Mouse (Mus musculus): ENCODE results near the gene Ptprd. TPM values are rescaled to one million over a fixed set of nuclear protein-coding genes. Genes with fewer than 3 reads are reported as not detected.
"Not testable (repeated sequence)": the region's sequence is repeated elsewhere in the genome, so short reads cannot be mapped to it uniquely, and the experiment has no call there.

Gene Ptprd
- polyA plus RNA-seq, 1 experiment from 2014 or later: 15.9 TPM

DNA sequence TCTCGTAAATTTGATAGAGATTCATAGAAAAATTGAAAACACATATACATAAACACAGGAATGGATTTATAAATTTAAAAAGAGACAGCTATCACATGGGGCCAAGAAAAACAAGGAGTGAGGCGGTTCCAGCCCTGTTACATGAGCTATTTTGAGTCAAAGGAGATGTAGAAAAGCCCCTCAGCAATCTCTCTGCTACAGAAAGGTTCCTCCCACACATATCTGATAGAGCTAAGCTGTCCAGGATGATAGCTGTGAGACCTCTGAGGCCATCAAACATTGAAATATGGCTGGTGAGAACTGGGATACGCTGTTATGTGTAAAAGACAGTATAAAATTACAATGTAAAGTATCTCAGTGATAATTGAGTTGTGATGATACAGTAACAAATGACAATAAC is 2138.5 kb downstream of the Ptprd start:
- H3K27me3 ChIP-seq: no peaks in the 10 kb centered on the region
- ATAC-seq (ENCODE audit: borderline replicate concordance, extremely low read depth, low FRiP score, low TSS enrichment): no peak

DNA sequence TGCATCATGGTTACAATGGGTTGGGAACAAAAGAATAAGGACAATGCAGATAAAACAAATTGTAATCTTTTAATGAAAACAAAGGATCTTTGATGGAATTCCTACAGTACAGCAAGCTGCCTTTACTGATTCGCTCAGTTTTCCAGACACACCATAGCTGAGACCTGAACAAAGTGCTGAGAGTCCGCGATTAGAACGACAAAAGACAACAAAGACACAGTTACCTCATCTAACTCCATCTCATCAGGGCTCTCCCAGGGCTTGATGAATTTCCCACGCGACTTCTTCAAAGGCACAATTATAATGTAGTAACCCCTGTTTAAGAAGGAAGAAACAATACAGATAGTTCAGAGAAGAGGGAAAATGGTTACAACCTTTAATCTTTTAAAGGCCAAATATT is 2140.0 kb downstream of the Ptprd start:
- WGBS: 90% methylated on average over 6 of the region's 6 CpGs
- no peaks in the 10 kb centered on the region for H3K9me3 ChIP-seq

More for the DNA sequence above, 2138.5 kb downstream of the Ptprd start:
- WGBS: 73% methylated on average over 3 of the region's 3 CpGs
- no peaks in the 10 kb centered on the region for H3K9me3 ChIP-seq
- H3K36me3 ChIP-seq: no peaks in the 10 kb centered on the region
- no peak overlapping the region for H3K27ac ChIP-seq
- H3K9ac ChIP-seq: no peak overlapping the region
- H3K4me3 ChIP-seq: no peak overlapping the region
- no peaks in the 10 kb centered on the region for H3K4me1 ChIP-seq
- H3K4me2 ChIP-seq: no peak overlapping the region

DNA sequence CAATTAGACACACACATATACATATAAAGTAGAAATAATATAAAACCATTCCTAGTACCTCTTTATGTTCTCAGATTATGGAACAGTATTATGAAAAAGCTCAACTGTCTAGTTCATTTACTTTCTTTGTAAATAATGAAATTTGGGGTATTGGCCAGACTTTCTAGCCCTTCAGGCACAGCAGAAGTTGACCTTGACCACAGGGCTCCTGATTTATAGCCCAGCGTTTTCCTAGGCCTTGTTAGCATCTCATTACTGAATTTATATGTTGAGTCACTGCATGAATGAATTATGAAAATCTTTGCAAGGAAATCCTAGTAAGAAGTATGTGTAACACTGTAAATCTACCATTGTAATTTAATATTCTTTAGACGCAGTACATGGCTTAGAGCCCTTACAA is 2154.9 kb downstream of the Ptprd start:
- WGBS: 76% methylated on average over 2 of the region's 2 CpGs

More for the DNA sequence above, 2140.0 kb downstream of the Ptprd start:
- no peak for ATAC-seq (ENCODE audit: borderline replicate concordance, extremely low read depth, low FRiP score, low TSS enrichment)
- Histone ChIP-seq H3K4me1 (no peaks in the 10 kb centered on the region), H3K36me3 (no peaks in the 10 kb centered on the region), H3K4me2 (no peak overlapping the region), H3K4me3 (no peak overlapping the region), H3K27ac (no peak overlapping the region), H3K9ac (no peak overlapping the region), H3K27me3 (no peaks in the 10 kb centered on the region)

DNA sequence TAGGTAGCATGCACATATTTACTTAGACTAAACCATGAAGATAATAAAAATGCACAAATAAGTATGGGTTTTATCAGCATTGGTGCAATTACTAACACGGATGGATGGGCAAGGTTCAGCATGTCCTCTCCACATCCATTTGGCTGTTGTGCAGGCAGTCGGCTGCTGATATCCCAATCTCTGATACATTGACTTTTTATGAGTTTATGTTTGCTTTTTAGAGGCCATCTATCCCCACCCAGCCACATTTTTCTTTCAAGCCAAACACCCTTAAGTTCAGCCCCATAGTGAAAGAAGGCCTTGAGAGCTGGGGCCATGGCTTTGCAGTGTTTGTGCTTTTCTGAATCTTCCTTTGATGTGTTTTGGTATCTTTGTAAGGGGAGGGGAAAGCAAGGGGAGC is 2166.1 kb downstream of the Ptprd start:
- Histone ChIP-seq H3K9ac (no peak overlapping the region), H3K9me3 (no peaks in the 10 kb centered on the region), H3K4me1 (no peaks in the 10 kb centered on the region), H3K4me3 (no peak overlapping the region), H3K4me2 (no peak overlapping the region), H3K27me3 (no peaks in the 10 kb centered on the region), H3K36me3 (0 out of 2 replicates have a peak, but pooled peaks cover 4% of the 10 kb centered on the region), H3K27ac (no peak overlapping the region)
- 44% methylated on average over 2 of the region's 2 CpGs for WGBS
- ATAC-seq (ENCODE audit: borderline replicate concordance, extremely low read depth, low FRiP score, low TSS enrichment): no peak

More for the DNA sequence above, 2154.9 kb downstream of the Ptprd start:
- Histone ChIP-seq H3K36me3 (no peaks in the 10 kb centered on the region), H3K27me3 (no peaks in the 10 kb centered on the region), H3K4me3 (no peak overlapping the region), H3K4me2 (no peak overlapping the region), H3K4me1 (no peaks in the 10 kb centered on the region), H3K9me3 (no peaks in the 10 kb centered on the region), H3K27ac (no peak overlapping the region), H3K9ac (no peak overlapping the region)
- ATAC-seq (ENCODE audit: borderline replicate concordance, extremely low read depth, low FRiP score, low TSS enrichment): no peak

DNA sequence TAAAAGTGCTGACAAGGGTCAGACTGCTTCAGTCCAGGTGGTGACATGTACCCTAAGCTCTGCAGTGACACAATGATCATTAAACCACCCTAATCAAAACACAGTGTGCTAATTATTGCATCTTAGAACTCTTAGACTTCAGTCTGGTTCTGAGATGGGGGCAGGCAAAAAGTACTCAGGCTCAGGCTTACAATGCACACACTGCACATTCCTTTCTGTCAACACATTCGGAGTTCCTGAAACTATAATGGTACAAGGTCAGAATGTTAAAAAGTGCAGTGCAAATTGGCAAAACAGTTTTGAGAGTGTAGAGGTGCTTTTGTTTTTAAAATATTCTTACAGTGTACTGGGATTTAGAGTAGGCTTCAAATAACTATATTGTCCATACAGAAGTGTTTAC is 2167.0 kb downstream of the Ptprd start:
- no peak overlapping the region for H3K27ac ChIP-seq
- H3K36me3 ChIP-seq: 0 out of 2 replicates have a peak, but pooled peaks cover 4% of the 10 kb centered on the region
- H3K27me3 ChIP-seq: no peaks in the 10 kb centered on the region
- H3K4me2 ChIP-seq: no peak overlapping the region
- ATAC-seq (ENCODE audit: borderline replicate concordance, extremely low read depth, low FRiP score, low TSS enrichment): no peak
- H3K9me3 ChIP-seq: no peaks in the 10 kb centered on the region
- no peaks in the 10 kb centered on the region for H3K4me1 ChIP-seq
- H3K4me3 ChIP-seq: no peak overlapping the region
- WGBS: 23% methylated on average over 1 of the region's 1 CpGs
- no peak overlapping the region for H3K9ac ChIP-seq

DNA sequence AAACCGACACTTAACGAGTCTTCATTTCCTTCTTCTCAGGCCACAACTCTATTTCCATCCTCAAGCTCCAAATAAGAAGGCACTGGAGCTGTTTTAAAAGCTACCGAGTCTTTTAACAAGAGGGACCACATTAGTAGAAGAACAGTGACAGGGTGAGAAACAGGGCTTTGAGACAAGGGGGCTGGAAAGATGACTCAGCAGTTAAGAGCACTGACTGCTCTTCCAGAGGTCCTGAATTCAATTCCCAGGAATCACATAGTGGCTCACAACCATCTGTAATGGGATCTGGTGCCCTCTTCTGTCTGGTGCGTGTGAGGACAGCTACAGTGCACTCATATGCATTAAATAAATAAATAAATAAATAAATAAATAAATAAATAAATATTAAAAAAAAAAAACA is 2174.6 kb downstream of the Ptprd start:
- not testable (repeated sequence) for H3K9me3 ChIP-seq; ATAC-seq (ENCODE audit: borderline replicate concordance, extremely low read depth, low FRiP score, low TSS enrichment); H3K27me3 ChIP-seq; H3K27ac ChIP-seq; H3K9ac ChIP-seq; H3K36me3 ChIP-seq; H3K4me2 ChIP-seq; H3K4me3 ChIP-seq; H3K4me1 ChIP-seq
- 82% methylated on average over 4 of the region's 4 CpGs for WGBS

DNA sequence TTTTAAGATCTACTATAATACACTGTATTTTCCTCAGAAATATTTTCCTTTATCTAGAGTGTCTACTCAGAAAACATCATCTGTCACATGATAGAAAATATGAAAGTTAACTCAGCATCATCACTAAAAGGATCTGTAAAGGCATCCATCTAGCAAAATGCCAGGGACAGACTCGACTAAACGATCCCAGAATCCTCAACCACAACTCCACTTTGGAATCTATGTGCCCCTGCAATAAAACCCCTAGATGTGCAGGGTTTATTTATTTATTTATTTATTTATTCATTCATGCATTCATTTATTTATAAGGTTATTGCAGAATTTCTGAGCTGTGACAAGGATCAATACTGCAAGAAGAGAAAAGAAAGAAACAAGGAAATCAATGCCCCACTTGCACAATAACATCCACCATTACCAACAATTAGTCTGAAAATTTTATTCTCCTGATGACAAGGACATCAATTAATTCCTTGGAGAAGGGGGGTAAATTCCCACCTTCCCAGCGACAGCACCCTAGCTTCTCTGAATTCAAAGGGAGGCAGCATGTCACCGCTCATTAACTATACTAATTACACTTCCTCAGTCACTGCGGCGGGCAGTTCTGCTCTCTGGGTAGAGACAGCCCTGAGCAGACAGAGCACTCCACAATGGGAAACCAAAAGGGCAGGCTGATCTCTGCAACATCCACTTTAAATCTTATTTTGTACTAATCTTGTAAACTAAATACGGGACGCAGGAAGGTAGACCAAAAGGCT is 2186.0 kb downstream of the Ptprd start:
- H3K36me3 ChIP-seq: no peaks in the 10 kb centered on the region
- no peak overlapping the region for H3K27ac ChIP-seq
- no peak overlapping the region for H3K4me2 ChIP-seq
- no peaks in the 10 kb centered on the region for H3K4me1 ChIP-seq
- H3K9me3 ChIP-seq: no peaks in the 10 kb centered on the region
- no peaks in the 10 kb centered on the region for H3K27me3 ChIP-seq
- no peak overlapping the region for H3K9ac ChIP-seq
- no peak for ATAC-seq (ENCODE audit: borderline replicate concordance, extremely low read depth, low FRiP score, low TSS enrichment)
- 81% methylated on average over 8 of the region's 8 CpGs for WGBS
- no peak overlapping the region for H3K4me3 ChIP-seq

DNA sequence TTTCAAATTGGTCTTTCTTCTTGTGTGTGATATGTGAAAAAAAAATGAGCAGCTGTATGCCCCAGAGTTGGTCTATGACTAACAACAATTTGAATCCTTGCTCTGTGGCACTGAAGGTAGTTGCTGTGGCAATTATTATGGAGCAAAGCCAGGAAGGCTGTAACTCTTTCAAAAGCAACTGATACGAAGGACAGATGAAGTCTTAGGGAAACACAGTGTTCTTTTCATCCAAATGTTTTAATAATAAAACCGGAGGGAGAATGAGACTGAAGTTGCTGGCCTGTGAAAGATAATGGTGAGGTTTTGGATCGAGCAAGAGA is 2187.3 kb downstream of the Ptprd start:
- Histone ChIP-seq H3K4me2 (no peak overlapping the region), H3K27me3 (no peaks in the 10 kb centered on the region), H3K4me1 (no peaks in the 10 kb centered on the region), H3K36me3 (no peaks in the 10 kb centered on the region), H3K27ac (peak overlapping the region; percentile 67), H3K9me3 (no peaks in the 10 kb centered on the region), H3K9ac (no peak overlapping the region), H3K4me3 (no peak overlapping the region)
- 42% methylated on average over 3 of the region's 3 CpGs for WGBS
- peak; percentile 72; the same call in 1 of the 2 replicates for ATAC-seq (ENCODE audit: borderline replicate concordance, extremely low read depth, low FRiP score, low TSS enrichment)

DNA sequence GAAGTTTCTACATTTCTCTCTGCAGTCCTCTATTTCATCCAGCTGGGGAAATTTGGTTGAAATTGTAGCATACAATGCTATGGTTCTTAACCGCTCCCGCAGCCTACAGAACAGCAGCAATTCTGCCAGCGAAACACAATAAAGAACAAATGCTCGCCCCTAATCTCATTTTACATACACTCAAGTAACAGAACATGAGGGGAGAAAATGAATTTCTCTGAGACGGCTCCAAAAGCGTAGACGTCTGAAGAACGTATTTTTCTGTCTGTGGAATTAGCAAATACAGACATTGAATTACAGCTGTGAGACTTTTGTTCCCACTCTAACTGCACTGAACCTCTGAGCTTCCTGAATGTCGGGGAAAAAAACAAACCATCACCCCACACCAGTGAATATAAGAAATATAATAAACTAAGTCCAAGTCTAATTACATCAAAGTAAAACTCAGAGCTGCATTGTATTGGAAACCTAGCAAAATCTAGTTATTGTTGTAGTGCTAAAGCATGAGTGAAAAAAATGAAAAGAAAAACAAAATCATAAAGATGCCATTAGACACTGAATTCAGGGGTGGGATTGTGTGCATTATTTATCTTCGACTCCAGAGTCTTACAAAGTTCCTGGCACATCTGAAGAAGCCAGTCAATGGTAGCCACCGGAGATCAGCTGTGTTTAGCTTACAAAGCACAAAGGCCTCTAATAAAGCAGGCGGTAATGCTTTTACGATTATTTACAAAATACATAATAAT is 2187.8 kb downstream of the Ptprd start:
- Histone ChIP-seq H3K36me3 (no peaks in the 10 kb centered on the region), H3K4me1 (no peaks in the 10 kb centered on the region), H3K4me3 (no peak overlapping the region), H3K9me3 (no peaks in the 10 kb centered on the region), H3K9ac (no peak overlapping the region), H3K27ac (peak overlapping the region; percentile 67), H3K27me3 (no peaks in the 10 kb centered on the region), H3K4me2 (no peak overlapping the region)
- 47% methylated on average over 13 of the region's 13 CpGs for WGBS
- ATAC-seq (ENCODE audit: borderline replicate concordance, extremely low read depth, low FRiP score, low TSS enrichment): peak; percentile 85

DNA sequence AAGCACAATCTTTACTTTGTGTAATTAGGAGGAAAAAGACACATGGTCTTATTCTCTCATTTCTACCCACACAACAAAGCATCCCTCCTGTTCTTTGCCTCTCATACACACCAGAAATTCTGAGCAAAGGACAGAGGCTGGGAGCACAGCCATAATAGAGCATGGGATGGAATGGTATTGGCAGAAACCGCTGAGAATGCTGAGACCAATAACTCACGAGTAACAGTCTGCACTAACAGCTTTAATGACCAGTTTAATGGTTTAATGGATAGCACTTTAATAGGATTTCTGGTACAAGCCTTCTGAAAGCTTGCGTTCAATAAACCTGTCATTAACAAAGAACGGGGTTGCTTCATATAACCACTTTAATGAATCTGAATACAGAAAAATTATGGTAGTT is 2190.1 kb downstream of the Ptprd start:
- Histone ChIP-seq H3K36me3 (no peaks in the 10 kb centered on the region), H3K4me3 (no peak overlapping the region), H3K9me3 (no peaks in the 10 kb centered on the region), H3K9ac (no peak overlapping the region), H3K4me2 (no peak overlapping the region), H3K4me1 (no peaks in the 10 kb centered on the region), H3K27me3 (no peaks in the 10 kb centered on the region), H3K27ac (no peak overlapping the region)
- ATAC-seq (ENCODE audit: borderline replicate concordance, extremely low read depth, low FRiP score, low TSS enrichment): no peak
- WGBS: 87% methylated on average over 4 of the region's 4 CpGs

DNA sequence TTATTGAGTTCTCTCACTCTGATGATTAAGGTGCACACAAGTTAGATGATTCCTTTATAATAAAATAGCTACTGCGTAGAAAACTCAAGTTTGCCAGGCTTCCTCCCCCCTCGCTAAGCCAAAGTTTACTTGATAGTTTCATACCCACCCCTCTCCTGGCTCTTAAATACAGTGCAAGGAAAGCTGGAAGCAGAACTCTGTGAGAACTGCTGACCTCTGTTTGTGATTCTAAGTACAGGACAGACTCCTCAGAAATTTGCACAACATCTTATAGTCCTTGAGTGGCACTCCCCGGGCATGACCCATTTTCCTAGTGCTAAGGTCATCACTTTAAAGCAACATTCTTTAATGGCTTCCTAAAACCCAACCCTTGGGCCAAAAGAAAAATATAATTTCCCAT is 2196.7 kb downstream of the Ptprd start:
- WGBS: 79% methylated on average over 3 of the region's 3 CpGs

DNA sequence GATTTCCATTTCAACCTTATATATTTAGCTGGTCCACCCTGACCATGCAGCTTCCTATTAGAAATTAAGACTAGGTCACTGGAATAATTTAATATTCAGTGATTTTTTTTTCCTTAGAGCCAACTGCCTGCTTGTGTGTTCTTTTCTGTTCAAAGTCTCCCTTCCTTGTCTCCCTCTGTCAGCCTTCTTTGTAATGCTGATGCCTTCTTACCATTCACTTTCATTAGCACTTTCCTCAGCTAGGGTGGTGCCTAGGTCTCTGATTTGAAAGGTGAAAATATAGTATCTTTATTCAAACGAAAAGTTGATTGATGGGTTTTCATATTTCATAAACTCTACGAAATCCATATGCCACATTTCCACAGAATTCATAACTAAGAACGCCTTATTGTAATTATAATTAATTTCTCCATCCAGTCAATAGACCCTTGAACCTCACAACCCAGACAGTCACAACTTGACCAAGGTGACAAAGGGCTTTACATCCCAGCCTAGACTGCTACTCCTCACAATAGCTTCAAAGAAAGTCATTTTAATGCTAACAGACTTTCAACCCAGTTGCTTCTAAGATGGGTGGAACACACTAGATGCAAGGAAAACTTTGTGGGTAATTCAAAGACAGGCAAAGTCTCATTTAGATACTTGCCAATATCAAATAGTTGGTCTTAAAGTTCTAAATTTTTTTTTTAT is 2197.5 kb downstream of the Ptprd start:
- 74% methylated on average over 3 of the region's 3 CpGs for WGBS
- Histone ChIP-seq H3K4me3 (no peak overlapping the region), H3K27ac (no peak overlapping the region)

More for the DNA sequence above, 2196.7 kb downstream of the Ptprd start:
- H3K4me2 ChIP-seq: no peak overlapping the region
- H3K36me3 ChIP-seq: no peaks in the 10 kb centered on the region
- no peak overlapping the region for H3K27ac ChIP-seq
- H3K9ac ChIP-seq: no peak overlapping the region
- H3K9me3 ChIP-seq: no peaks in the 10 kb centered on the region
- no peaks in the 10 kb centered on the region for H3K4me1 ChIP-seq
- no peak for ATAC-seq (ENCODE audit: borderline replicate concordance, extremely low read depth, low FRiP score, low TSS enrichment)
- no peak overlapping the region for H3K4me3 ChIP-seq
- no peaks in the 10 kb centered on the region for H3K27me3 ChIP-seq

More for the DNA sequence above, 2197.5 kb downstream of the Ptprd start:
- H3K9ac ChIP-seq: no peak overlapping the region
- H3K4me1 ChIP-seq: no peaks in the 10 kb centered on the region
- ATAC-seq (ENCODE audit: borderline replicate concordance, extremely low read depth, low FRiP score, low TSS enrichment): no peak
- no peaks in the 10 kb centered on the region for H3K36me3 ChIP-seq
- H3K9me3 ChIP-seq: no peaks in the 10 kb centered on the region
- H3K27me3 ChIP-seq: no peaks in the 10 kb centered on the region
- H3K4me2 ChIP-seq: no peak overlapping the region
